In the genomic region with DNA sequence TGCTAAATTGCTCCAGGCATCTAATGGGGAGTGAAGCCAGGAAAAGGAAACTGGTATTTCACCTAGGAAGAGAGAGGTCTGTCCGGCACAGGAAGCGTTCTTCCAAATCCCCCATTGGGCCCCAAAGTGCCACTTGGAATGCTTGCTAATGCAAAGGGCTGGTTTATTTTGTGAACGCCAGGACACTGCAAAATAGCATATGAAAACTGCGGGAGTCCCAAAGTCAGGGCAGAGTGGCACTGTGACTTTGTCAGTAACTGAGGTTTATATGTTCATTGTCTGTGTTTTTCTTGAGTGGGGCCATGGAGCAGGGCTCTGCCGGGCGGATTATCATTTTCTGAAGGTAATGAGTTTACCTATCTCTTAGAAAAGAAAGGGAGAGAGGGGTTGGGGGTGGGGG, we compare ENCODE assay signal across 12 mouse cellular contexts.
"Had no signal": no experiment of that assay in that cellular context is flagged by ENCODE, and none has a peak within 500 bp of the region (broad histone marks: within the 10 kb centered on the region; RNA-seq: fewer than 3 reads in every experiment).

No protein-coding gene starts in this region.

- H3K27ac ChIP-seq: kidney, embryonic 15.5 days; limb, embryonic 12.5 days; liver, embryonic 13.5 days; lung, embryonic 15.5 days; macrophage; midbrain, embryonic 12.5 days; stomach, postnatal 0 days had no signal

- H3K27me3 ChIP-seq: kidney, embryonic 15.5 days; limb, embryonic 12.5 days; liver, embryonic 13.5 days; lung, embryonic 15.5 days; megakaryocyte, embryonic 14.5 days; midbrain, embryonic 12.5 days had no signal

- DNase-seq: kidney, postnatal 14 days; liver; liver, embryonic 13.5 days; liver, postnatal 0 days; thymus, postnatal 4 days had no signal

- H3K4me3 ChIP-seq: kidney, embryonic 15.5 days; limb, embryonic 12.5 days; liver, embryonic 13.5 days; lung, embryonic 15.5 days; megakaryocyte, embryonic 14.5 days; midbrain, embryonic 12.5 days had no signal

- H3K36me3 ChIP-seq: kidney, embryonic 15.5 days; limb, embryonic 12.5 days; liver, embryonic 13.5 days; lung, embryonic 15.5 days; midbrain, embryonic 12.5 days had no signal

- H3K9me3 ChIP-seq: kidney, embryonic 15.5 days; limb, embryonic 12.5 days; liver, embryonic 13.5 days; lung, embryonic 15.5 days; midbrain, embryonic 12.5 days had no signal

- H3K4me1 ChIP-seq: liver, embryonic 13.5 days; megakaryocyte, embryonic 14.5 days had no signal
